Comparison of ENCODE assay signal across 9 mouse cellular contexts in genomic region chr16:58281474-58281873, GRCm38 (mm10).
DNase-seq lines count a peak whose midpoint lies in the region; ATAC-seq lines count a peak whose summit lies in the region.
"Had no signal": no experiment of that assay in that cellular context is flagged by ENCODE, and none has a peak within 500 bp of the region (broad histone marks: within the 10 kb centered on the region; RNA-seq: fewer than 3 reads in every experiment).

No protein-coding gene starts in this region.

- WGBS in intestine, embryonic 14.5 days, result 23% methylated on average over 3 of the region's 3 CpGs
- 28% methylated on average over 3 of the region's 3 CpGs for WGBS in intestine, embryonic 15.5 days

- H3K9ac ChIP-seq in intestine, embryonic 14.5 days (ENCODE audit: low read length), result no peak overlapping the region
- H3K9ac ChIP-seq in intestine, embryonic 15.5 days, result no peak overlapping the region
- H3K9ac ChIP-seq: embryonic facial prominence, embryonic 15.5 days; liver, embryonic 13.5 days had no signal

- H3K9me3 ChIP-seq in intestine, embryonic 14.5 days (ENCODE audit: control insufficient read depth, low read length), result no peaks in the 10 kb centered on the region
- no peaks in the 10 kb centered on the region for H3K9me3 ChIP-seq in intestine, embryonic 15.5 days
- H3K9me3 ChIP-seq: embryonic facial prominence, embryonic 15.5 days; liver, embryonic 13.5 days had no signal

- no peaks in the 10 kb centered on the region for H3K4me1 ChIP-seq in intestine, embryonic 14.5 days (replicated peaks; ENCODE audit: control insufficient read depth, insufficient read depth, low read length)
- H3K4me1 ChIP-seq in intestine, embryonic 15.5 days (replicated peaks), result no peaks in the 10 kb centered on the region
- H3K4me1 ChIP-seq: embryonic facial prominence, embryonic 15.5 days; liver, embryonic 13.5 days had no signal

- H3K4me2 ChIP-seq in intestine, embryonic 14.5 days (ENCODE audit: low read length), result no peak overlapping the region
- no peak overlapping the region for H3K4me2 ChIP-seq in intestine, embryonic 15.5 days (replicated peaks)
- H3K4me2 ChIP-seq: embryonic facial prominence, embryonic 15.5 days; liver, embryonic 13.5 days had no signal

- no peak for ATAC-seq in intestine, embryonic 14.5 days (replicated peaks; ENCODE audit: low FRiP score, low TSS enrichment, low read depth)
- no peak for ATAC-seq in intestine, embryonic 15.5 days

- no peak overlapping the region for H3K4me3 ChIP-seq in intestine, embryonic 14.5 days (ENCODE audit: low read depth, low read length)
- H3K4me3 ChIP-seq in intestine, embryonic 15.5 days (replicated peaks), result no peak overlapping the region
- H3K4me3 ChIP-seq: embryonic facial prominence, embryonic 15.5 days; liver, embryonic 13.5 days had no signal

- no peak overlapping the region for H3K27ac ChIP-seq in intestine, embryonic 14.5 days (ENCODE audit: low read depth)
- no peak overlapping the region for H3K27ac ChIP-seq in intestine, embryonic 15.5 days
- H3K27ac ChIP-seq: embryonic facial prominence, embryonic 15.5 days; liver, embryonic 13.5 days had no signal

- DNase-seq in intestine, embryonic 14.5 days (ENCODE audit: low spot score), result peak; percentile 55
- peak; percentile 2 for DNase-seq in lung, postnatal 25 days (ENCODE audit: low spot score)
- no peak for DNase-seq in lung, adult 18-20 months
- peak; percentile 13 for DNase-seq in embryo, embryonic 11.5 days (ENCODE audit: low read depth, low spot score)
- no peak for DNase-seq in urinary bladder, postnatal 10 days (ENCODE audit: low spot score)
- DNase-seq in ovary, postnatal 10 days (ENCODE audit: low spot score), result no peak
- DNase-seq: liver, embryonic 13.5 days had no signal

- no peaks in the 10 kb centered on the region for H3K36me3 ChIP-seq in intestine, embryonic 14.5 days (ENCODE audit: control insufficient read depth, insufficient read depth, low read length)
- H3K36me3 ChIP-seq in intestine, embryonic 15.5 days, result no peaks in the 10 kb centered on the region
- H3K36me3 ChIP-seq: embryonic facial prominence, embryonic 15.5 days; liver, embryonic 13.5 days had no signal

- H3K27me3 ChIP-seq in intestine, embryonic 14.5 days (replicated peaks; ENCODE audit: control insufficient read depth, insufficient read depth, low read length), result no peaks in the 10 kb centered on the region
- no peaks in the 10 kb centered on the region for H3K27me3 ChIP-seq in intestine, embryonic 15.5 days (replicated peaks)
- H3K27me3 ChIP-seq: embryonic facial prominence, embryonic 15.5 days; liver, embryonic 13.5 days had no signal

Comparison
In these comparisons a context has a peak if more than half of its experiments do, and no peak if none do; other contexts are left out.
1. DNase-seq: peak in intestine, embryonic 14.5 days (single experiment), lung, postnatal 25 days (single experiment) and embryo, embryonic 11.5 days (single experiment); none in lung, adult 18-20 months (0 of 2), urinary bladder, postnatal 10 days (single experiment) and ovary, postnatal 10 days (single experiment).